Mouse (Mus musculus) lung, embryonic 16.5 days (tissue): ENCODE data around the gene Col11a2. TPM values are rescaled to one million over a fixed set of nuclear protein-coding genes. Genes with fewer than 3 reads are reported as not detected.

Experiments
- ATAC-seq: fragments of 200-750 bp; cut with Nextera tagmentation; 2 replicates; pipeline ENCODE4 v1.8.0; 2017; ENCODE audit warnings: low read depth, mild to moderate bottlenecking, moderate library complexity
- H3K27ac ChIP-seq: fragments of 300-500 bp; sonication (generic); 2 replicates; pipeline ENCODE4 v1.5.1; 2014; ENCODE audit warnings: mild to moderate bottlenecking, control low read depth, low read length
- H3K27me3 ChIP-seq: fragments of 300-500 bp; sonication (generic); 2 replicates; pipeline ENCODE4 v1.6.1; 2014; ENCODE audit warnings: low read depth, low read length, mixed read lengths; ENCODE audit not compliant: control insufficient read depth, insufficient read depth
- H3K36me3 ChIP-seq: fragments of 300-500 bp; sonication (generic); 2 replicates; pipeline ENCODE4 v1.6.1; 2014; ENCODE audit warnings: low read length; ENCODE audit not compliant: control insufficient read depth, insufficient read depth
- H3K4me1 ChIP-seq: fragments of 300-500 bp; sonication (generic); replicated peaks from 2 replicates; pipeline ENCODE4 v1.6.1; 2014; ENCODE audit warnings: low read length, mixed read lengths; ENCODE audit not compliant: control insufficient read depth, insufficient read depth
- H3K4me2 ChIP-seq: fragments of 300-500 bp; sonication (generic); 2 replicates; pipeline ENCODE4 v1.6.1; 2014; ENCODE audit warnings: low read depth, low read length, control low read depth
- H3K4me3 ChIP-seq: fragments of 300-500 bp; sonication (generic); 2 replicates; pipeline ENCODE4 v1.5.1; 2014; ENCODE audit warnings: mild to moderate bottlenecking, low read length, control low read depth
- H3K9ac ChIP-seq: fragments of 300-500 bp; sonication (generic); 2 replicates; pipeline ENCODE4 v1.6.1; 2014; ENCODE audit warnings: low read length, control low read depth
- H3K9me3 ChIP-seq: fragments of 300-500 bp; sonication (generic); 2 replicates; pipeline ENCODE4 v1.6.1; 2016; ENCODE audit warnings: low read length; ENCODE audit not compliant: control insufficient read depth
- WGBS: fragments of 180-500 bp; shearing (Covaris S2); extraction: QIAGEN DNeasy Blood & Tissue Kit; methylation state at CpG from one replicate; pipeline ENCODE4 v1.1.7; 2014; 5-methylcytosine and 5-hydroxymethylcytosine counted together
- polyA plus RNA-seq: library from polyadenylated mRNA; unstranded; fragments of >200 nt; fragmentation: Nextera tagmentation; extraction: Ambion mirVana; gene quantifications from 2 replicates; pipeline ENCODE4 v1.2.1, GENCODE M21; 2015

Gene Col11a2
- polyA plus RNA-seq, 1 experiment from 2014 or later = 3.7 TPM

DNA sequence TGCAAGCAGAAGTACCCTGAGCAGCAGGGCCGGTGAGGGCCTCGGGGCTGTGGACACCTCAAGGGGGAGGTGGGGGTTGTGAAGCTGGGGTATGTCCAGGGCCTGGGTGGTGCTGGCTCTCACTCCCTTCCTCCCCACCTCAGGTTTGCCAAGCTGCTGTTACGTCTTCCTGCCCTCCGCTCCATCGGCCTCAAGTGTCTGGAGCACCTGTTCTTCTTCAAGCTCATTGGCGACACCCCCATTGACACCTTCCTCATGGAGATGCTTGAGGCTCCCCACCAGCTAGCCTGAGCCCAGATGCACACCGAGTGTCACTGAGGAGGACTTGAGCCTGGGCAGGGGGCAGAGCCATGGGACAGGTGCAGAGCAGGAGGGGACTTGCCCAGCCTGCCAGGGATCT, 2.0 kb upstream of the Col11a2 start:
- Histone ChIP-seq H3K4me1 (peaks cover 33% of the 10 kb centered on the region), H3K27ac (no peak overlapping the region), H3K9ac (no peak overlapping the region), H3K4me2 (no peak overlapping the region), H3K4me3 (no peak overlapping the region), H3K27me3 (peaks cover 8% of the 10 kb centered on the region), H3K9me3 (no peaks in the 10 kb centered on the region), H3K36me3 (peaks cover 28% of the 10 kb centered on the region)
- no peak for ATAC-seq
- WGBS = 81% methylated on average over 7 of the region's 7 CpGs

DNA sequence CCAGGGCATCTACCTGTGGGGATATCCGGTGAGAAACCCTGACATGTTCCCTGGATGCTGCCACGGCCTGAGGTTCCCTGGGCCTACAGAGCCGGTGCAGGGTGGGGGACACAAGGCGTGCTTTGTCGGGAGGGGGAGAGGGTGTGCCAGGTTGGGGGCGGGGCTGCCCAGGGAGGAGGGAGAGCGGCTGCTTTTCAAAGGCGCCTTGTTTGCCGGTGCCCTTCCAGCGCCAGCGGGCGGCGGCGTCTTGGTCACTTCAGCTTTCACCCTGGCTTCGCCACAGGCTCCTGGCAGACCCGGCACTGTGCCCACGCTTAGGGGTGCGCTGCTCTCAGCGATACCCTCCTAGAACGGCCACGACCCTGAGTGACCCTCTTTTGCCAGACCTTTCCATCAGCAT, 797 bp upstream of the Col11a2 start:
- peaks cover 8% of the 10 kb centered on the region for H3K27me3 ChIP-seq
- 10% methylated on average over 17 of the region's 21 CpGs for WGBS
- peak overlapping the region; percentile 58 for H3K4me2 ChIP-seq
- H3K9me3 ChIP-seq = no peaks in the 10 kb centered on the region
- peak overlapping the region; percentile 22 for H3K4me3 ChIP-seq
- ATAC-seq = peak; percentile 27
- no peak overlapping the region; the same call in 1 of the 2 replicates for H3K27ac ChIP-seq
- H3K36me3 ChIP-seq = peaks cover 28% of the 10 kb centered on the region
- H3K4me1 ChIP-seq = peaks cover 24% of the 10 kb centered on the region
- H3K9ac ChIP-seq = 0 out of 2 replicates have a peak overlapping the region, but pooled peaks have one; percentile 31

DNA sequence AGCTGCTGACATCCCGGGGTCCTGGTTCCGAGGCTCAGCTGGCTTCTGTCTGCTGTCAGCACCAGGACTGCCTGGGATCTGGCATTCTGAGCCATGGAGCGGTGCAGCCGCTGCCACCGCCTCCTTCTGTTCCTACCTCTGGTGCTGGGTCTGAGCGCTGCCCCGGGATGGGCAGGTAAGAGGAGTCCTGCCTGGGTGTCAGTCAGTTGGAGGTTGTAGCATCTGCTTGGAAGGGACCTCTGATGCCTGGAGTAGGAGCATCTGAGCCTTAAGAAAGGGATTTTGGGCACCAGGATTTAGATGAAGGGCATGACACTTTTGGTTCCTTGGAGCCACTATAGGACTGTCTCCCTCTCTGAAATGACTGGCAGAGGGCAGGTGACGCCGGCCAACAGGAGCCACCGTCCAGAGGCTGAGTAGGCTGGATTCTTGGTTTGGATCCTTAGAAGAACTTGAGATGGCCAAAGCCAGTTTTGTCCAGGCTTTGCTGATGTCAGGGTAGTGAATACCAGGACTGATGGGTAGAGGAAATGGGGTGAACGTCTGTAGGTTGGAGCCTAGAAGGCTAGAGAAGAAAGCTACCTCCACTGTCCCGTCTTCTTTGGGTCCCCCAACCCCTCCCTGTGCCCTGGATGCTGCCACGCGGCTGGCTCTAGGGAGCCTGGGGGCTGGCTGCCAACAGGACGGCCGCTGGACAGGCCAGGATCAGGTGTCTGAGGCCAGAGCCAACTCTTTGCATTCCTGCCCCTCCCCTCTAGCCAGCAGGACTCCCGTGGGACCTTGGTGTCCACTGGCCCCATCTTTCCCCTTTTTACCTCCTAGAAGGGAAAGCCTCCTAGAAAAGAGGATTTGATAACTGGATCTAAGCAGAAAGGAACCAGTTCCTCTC, 569 bp downstream of the Col11a2 start:
- H3K27me3 ChIP-seq = peaks cover 8% of the 10 kb centered on the region
- peak; percentile 11; the same call in 1 of the 2 replicates for ATAC-seq
- H3K9me3 ChIP-seq = no peaks in the 10 kb centered on the region
- peaks cover 23% of the 10 kb centered on the region for H3K4me1 ChIP-seq
- H3K27ac ChIP-seq = no peak overlapping the region
- no peak overlapping the region for H3K4me3 ChIP-seq
- peak overlapping the region; percentile 21 for H3K9ac ChIP-seq
- H3K4me2 ChIP-seq = peak overlapping the region; percentile 58
- peaks cover 25% of the 10 kb centered on the region for H3K36me3 ChIP-seq
- 17% methylated on average over 17 of the region's 17 CpGs for WGBS

DNA sequence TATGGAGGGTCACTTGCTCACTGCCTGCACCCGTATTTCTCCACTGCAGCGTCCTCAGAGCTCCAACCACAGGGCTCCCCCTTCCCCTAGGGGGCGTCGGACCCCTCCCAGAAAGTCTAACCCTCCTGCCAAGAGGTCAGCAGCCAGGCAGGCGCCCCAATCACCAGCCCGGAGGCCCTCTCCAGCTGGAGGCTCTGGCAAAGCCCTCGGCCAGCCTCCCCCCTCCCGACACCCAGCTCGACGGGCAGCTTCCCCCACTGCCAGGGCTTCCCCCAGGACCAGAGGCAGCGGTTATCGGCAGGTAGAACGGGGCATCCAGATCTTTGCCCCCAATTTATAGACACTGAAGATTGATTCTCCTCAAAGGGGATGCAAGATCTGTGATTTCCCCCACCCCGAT, 6.7 kb downstream of the Col11a2 start:
- no peak overlapping the region for H3K4me3 ChIP-seq
- H3K4me1 ChIP-seq = peaks cover 7% of the 10 kb centered on the region; the same call in 1 of the 2 replicates
- ATAC-seq = no peak
- WGBS = 72% methylated on average over 14 of the region's 14 CpGs
- peaks cover 5% of the 10 kb centered on the region for H3K9me3 ChIP-seq
- H3K9ac ChIP-seq = no peak overlapping the region
- H3K27ac ChIP-seq = no peak overlapping the region
- H3K4me2 ChIP-seq = no peak overlapping the region
- H3K36me3 ChIP-seq = no peaks in the 10 kb centered on the region
- H3K27me3 ChIP-seq = peaks cover 3% of the 10 kb centered on the region; the same call in 1 of the 2 replicates

DNA sequence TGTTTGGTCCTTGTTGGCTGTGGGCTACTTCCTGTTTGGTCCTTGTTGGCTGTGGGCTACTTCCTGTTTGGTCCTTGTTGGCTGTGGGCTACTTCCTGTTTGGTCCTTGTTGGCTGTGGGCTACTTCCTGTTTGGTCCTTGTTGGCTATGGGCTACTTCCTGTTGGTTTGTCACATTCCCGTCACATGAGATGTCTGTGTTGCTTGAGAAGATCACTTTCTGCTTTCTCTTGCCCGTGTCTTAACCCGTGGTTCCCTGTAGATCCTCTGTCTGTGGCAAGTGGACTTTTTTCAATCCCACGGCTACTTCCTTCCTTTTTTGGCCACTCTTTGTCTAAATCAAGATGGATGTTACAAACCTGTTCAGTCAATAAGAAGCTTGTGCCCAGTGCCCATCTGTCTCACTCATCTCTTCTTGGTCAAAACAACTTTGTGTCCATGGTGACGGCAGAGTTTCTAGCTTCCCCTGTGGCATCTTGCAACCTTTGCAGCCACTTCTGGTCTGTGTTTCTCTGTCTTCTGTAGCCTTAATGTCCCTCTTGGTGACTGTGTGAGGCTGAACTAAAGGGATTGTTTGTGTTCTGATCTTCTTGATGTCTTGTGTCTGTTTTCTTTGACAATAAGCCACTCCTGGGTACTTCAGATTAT, 8.3 kb downstream of the Col11a2 start:
- H3K9me3 ChIP-seq = peaks cover 5% of the 10 kb centered on the region
- 85% methylated on average over 5 of the region's 5 CpGs for WGBS
- no peaks in the 10 kb centered on the region for H3K27me3 ChIP-seq
- no peak overlapping the region for H3K9ac ChIP-seq
- no peaks in the 10 kb centered on the region for H3K4me1 ChIP-seq
- no peaks in the 10 kb centered on the region for H3K36me3 ChIP-seq
- no peak overlapping the region for H3K27ac ChIP-seq
- no peak overlapping the region for H3K4me3 ChIP-seq
- ATAC-seq = no peak
- H3K4me2 ChIP-seq = no peak overlapping the region

DNA sequence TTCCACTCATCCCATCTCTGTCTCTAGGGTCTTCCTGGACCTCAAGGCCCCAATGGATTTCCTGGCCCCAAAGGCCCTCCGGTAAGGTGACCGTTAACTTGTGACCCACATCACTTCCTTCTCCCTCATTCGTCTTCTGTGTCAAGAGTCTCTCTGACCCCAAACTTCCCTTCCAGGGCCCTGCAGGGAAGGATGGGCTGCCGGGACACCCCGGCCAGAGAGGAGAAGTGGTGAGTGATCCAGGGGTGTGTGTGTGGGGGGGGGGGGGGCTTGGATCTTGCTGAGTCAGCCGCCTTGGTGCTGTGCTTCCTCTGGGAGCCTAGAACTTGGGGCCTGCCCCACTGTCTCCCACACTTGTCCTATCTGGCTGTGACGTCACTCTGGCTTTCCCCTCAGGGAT, 18.0 kb downstream of the Col11a2 start:
- no peak overlapping the region for H3K4me3 ChIP-seq
- ATAC-seq = no peak
- 51% methylated on average over 7 of the region's 7 CpGs for WGBS

DNA sequence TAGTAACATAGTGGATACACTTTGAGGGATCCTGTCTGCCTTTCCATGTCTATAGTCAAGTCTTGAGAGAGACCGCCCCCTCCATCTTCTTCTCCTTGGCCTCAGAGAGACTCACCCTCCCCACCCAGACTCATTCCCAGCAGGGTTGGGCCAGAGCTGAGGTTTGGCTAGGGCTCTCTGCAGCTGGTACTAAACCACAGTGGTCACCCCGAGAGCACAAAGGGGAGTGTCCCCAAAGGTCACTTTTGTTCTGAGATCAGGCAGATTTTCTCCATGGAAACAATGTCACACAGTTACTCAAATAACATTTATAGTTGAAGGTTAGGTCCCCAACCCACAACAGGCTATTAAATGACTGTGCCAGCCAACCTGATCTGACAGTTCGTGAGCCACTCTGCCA, 29.6 kb downstream of the Col11a2 start:
- no peak for ATAC-seq
- H3K9me3 ChIP-seq = no peaks in the 10 kb centered on the region
- H3K36me3 ChIP-seq = no peaks in the 10 kb centered on the region
- H3K27me3 ChIP-seq = no peaks in the 10 kb centered on the region
- whole genome bisulfite sequencing = 40% methylated on average over 3 of the region's 3 CpGs
- H3K4me2 ChIP-seq = no peak overlapping the region
- H3K27ac ChIP-seq = no peak overlapping the region
- H3K9ac ChIP-seq = no peak overlapping the region
- H3K4me3 ChIP-seq = no peak overlapping the region
- no peaks in the 10 kb centered on the region for H3K4me1 ChIP-seq

More for the DNA sequence above, 18.0 kb downstream of the Col11a2 start:
- Histone ChIP-seq H3K27me3 (no peaks in the 10 kb centered on the region), H3K4me1 (no peaks in the 10 kb centered on the region), H3K27ac (no peak overlapping the region), H3K9me3 (no peaks in the 10 kb centered on the region), H3K9ac (no peak overlapping the region), H3K36me3 (no peaks in the 10 kb centered on the region), H3K4me2 (no peak overlapping the region)

DNA sequence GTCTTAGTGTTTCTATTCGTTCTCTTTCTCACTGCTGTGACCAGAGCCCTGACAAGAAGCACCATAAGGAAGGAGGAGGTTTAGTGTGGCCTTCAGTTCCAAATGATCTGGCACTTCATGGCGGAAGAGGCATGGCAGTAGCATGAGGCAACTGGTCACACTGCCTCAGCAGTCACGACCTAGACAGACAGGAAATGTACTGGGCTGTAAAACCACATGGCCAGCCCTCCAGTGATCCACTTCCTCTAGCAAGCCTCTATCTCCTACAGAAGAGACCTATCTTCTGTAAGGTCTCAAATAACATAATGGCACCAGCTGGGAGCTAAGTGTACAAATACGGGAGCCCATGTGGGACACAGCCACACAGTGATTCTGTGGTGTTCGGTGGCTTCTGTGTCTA, 32.9 kb downstream of the Col11a2 start:
- Histone ChIP-seq H3K36me3 (no peaks in the 10 kb centered on the region), H3K27me3 (peaks cover 12% of the 10 kb centered on the region), H3K4me1 (no peaks in the 10 kb centered on the region), H3K9me3 (no peaks in the 10 kb centered on the region), H3K9ac (no peak overlapping the region), H3K27ac (no peak overlapping the region), H3K4me2 (no peak overlapping the region), H3K4me3 (no peak overlapping the region)
- no peak for ATAC-seq
- whole genome bisulfite sequencing = 65% methylated on average over 5 of the region's 5 CpGs

DNA sequence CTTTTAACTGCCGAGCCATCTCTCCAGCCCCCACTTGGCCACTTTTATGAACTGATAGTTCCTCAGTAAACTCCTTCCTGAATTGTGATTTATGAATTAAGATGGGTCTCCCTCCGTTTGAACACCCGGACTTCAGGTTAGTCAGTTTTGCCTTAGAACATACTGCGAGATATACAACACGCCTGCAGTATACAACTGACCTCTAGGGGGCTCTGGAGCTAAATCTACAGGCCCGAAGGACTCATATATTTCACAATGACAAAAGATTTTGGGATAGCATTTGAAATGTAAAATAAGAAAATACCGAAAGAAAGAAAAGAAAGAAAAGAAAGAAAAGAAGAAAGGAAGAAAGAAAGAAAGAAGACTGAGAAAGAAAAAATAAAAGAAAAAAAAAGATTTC, 36.0 kb downstream of the Col11a2 start:
- no peak for ATAC-seq
- H3K4me1 ChIP-seq = no peaks in the 10 kb centered on the region; the same call in 1 of the 2 replicates
- peaks cover 16% of the 10 kb centered on the region for H3K27me3 ChIP-seq
- WGBS = 39% methylated on average over 7 of the region's 7 CpGs
- no peaks in the 10 kb centered on the region for H3K36me3 ChIP-seq
- H3K9me3 ChIP-seq = no peaks in the 10 kb centered on the region
- H3K27ac ChIP-seq = no peak overlapping the region
- H3K9ac ChIP-seq = no peak overlapping the region
- H3K4me2 ChIP-seq = no peak overlapping the region
- H3K4me3 ChIP-seq = no peak overlapping the region
